In genomic region chr2:82069172-82069571, GRCm38 (mm10) we compare ENCODE assay signal across 22 mouse cellular contexts. TPM values are rescaled to one million over a fixed set of nuclear protein-coding genes. Genes with fewer than 3 reads are reported as not detected.
"Had no signal": no experiment of that assay in that cellular context is flagged by ENCODE, and none has a peak within 500 bp of the region (broad histone marks: within the 10 kb centered on the region; RNA-seq: fewer than 3 reads in every experiment).

No protein-coding gene starts in this region.

- H3K4me3 ChIP-seq: midbrain, embryonic 10.5 days; midbrain, embryonic 12.5 days; myocyte; neural tube, embryonic 13.5 days; stomach, embryonic 15.5 days had no signal

- H3K4me2 ChIP-seq: lung, embryonic 14.5 days; midbrain, embryonic 12.5 days; neural tube, embryonic 13.5 days; stomach, embryonic 15.5 days had no signal

- DNase-seq: lung, adult 18-20 months; lung, embryonic 14.5 days; lung, postnatal 10 days; lung, postnatal 4 days; midbrain, embryonic 14.5 days; right cerebral cortex, postnatal 14 days; thymus, adult 2 months; thymus, postnatal 25 days; thymus, postnatal 4 days had no signal

- H3K36me3 ChIP-seq: midbrain, embryonic 10.5 days; midbrain, embryonic 12.5 days; neural tube, embryonic 13.5 days; stomach, embryonic 15.5 days had no signal

- H3K27me3 ChIP-seq: midbrain, embryonic 12.5 days; neural tube, embryonic 13.5 days; stomach, embryonic 15.5 days had no signal

- H3K9me3 ChIP-seq: midbrain, embryonic 10.5 days; midbrain, embryonic 12.5 days; neural tube, embryonic 13.5 days; stomach, embryonic 15.5 days had no signal

- H3K27ac ChIP-seq: midbrain, embryonic 10.5 days; midbrain, embryonic 12.5 days; neural tube, embryonic 13.5 days; stomach, embryonic 15.5 days; stomach, postnatal 0 days had no signal

- H3K9ac ChIP-seq: lung, embryonic 14.5 days; midbrain, embryonic 12.5 days; neural tube, embryonic 13.5 days; stomach, embryonic 15.5 days had no signal

- H3K4me1 ChIP-seq: midbrain, embryonic 10.5 days; midbrain, embryonic 12.5 days; neural tube, embryonic 13.5 days; stomach, embryonic 15.5 days had no signal

- ATAC-seq: midbrain, embryonic 16.5 days had no signal

RNA-seq across cellular contexts. Expression of gene Zfp804a, which starts 16.1 kb away (rescaled TPM):
- total RNA-seq: megakaryocyte, adult 5-6 weeks; megakaryocyte-erythroid progenitor cell, adult 5-6 weeks; neutrophil, adult 5-6 weeks had no signal
- polyA plus RNA-seq: myocyte; spleen, adult 2 months; testis, adult 2 months; thymus, adult 2 months; urinary bladder, adult 2 months had no signal
